Mouse (Mus musculus): ENCODE data around the gene Creb3. TPM values are rescaled to one million over a fixed set of nuclear protein-coding genes. Genes with fewer than 3 reads are reported as not detected.

Creb3 gene
- polyA plus RNA-seq, 1 experiment from 2014 or later, result 114 TPM

DNA sequence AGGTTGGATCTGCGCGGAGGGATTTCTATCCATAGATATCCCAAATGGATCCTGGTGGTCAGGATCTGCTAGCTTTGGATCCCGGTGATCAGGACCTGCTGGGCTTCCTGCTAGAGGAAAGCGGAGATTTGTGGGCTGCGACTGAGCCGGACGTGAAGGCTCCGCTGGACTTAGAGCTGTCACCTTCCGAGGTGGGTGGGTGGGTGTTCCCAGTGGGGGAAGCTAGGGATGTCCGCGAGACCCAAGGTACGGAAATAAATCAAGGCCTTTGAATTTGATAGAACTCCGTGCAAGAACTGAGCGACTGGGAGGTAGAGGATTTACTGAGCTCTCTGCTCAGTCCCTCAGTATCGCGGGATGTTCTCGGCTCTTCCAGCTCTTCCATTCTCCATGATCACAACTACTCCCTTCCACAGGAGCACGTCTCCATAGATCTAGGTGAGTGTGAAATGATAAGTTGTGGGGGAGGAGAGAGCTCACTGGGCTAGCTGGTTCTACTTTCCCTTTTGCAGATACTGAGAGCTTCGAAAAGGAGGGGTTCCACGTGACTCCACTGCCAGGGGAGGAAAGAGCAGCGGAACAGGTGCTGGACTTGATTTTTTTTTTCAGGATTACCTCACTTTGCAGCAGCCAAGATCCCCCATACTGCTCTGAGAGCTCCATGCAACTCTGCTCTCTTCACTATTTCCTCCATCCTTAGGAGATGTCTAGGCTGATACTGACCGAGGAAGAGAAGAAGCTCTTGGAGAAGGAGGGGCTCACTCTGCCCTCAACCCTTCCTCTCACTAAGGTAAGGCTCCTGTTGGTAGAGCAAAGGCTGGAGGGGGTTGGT, 853 bp downstream of the Creb3 start:
- WGBS, result 3% methylated on average over 22 of the region's 22 CpGs
- Histone ChIP-seq H3K27me3 (replicated peaks; ENCODE audit: control insufficient read depth, insufficient read depth, low read length) (no peaks in the 10 kb centered on the region), H3K9me3 (ENCODE audit: control insufficient read depth) (no peaks in the 10 kb centered on the region), H3K4me1 (replicated peaks; ENCODE audit: control insufficient read depth, insufficient read depth, low read length) (peaks cover 2% of the 10 kb centered on the region; the same call in 1 of the 2 replicates), H3K36me3 (ENCODE audit: control insufficient read depth, insufficient read depth) (peaks cover 34% of the 10 kb centered on the region), H3K27ac (ENCODE audit: low read depth, low read length) (peak overlapping the region; percentile 99), H3K4me3 (ENCODE audit: low read depth, low read length) (peak overlapping the region; percentile 81), H3K9ac (ENCODE audit: low read depth, low read length) (peak overlapping the region; percentile 78), H3K4me2 (replicated peaks; ENCODE audit: low read depth) (peak overlapping the region; percentile 72)
- TF ChIP-seq CTCF (IDR thresholded peaks at IDR 0.05; ENCODE audit: low read depth), result no peak
- ATAC-seq, result peak; percentile 11

DNA sequence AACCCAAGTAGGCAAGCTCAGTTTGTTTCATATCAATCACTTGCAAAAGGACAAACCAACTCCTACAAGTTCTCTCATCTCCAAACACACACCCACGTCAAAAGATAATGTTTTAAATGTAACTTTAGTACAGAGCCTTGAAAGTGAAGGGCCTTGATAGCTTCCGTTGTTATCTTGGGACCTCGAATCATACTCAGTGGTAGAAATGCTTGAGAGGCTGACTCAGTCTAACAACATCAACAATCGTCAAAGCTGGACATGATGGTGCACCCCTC, 1.4 kb downstream of the Creb3 start:
- 53% methylated on average over 4 of the region's 4 CpGs for WGBS
- no peaks in the 10 kb centered on the region for H3K27me3 ChIP-seq (replicated peaks; ENCODE audit: control insufficient read depth, insufficient read depth, low read length)
- peaks cover 40% of the 10 kb centered on the region for H3K36me3 ChIP-seq (ENCODE audit: control insufficient read depth, insufficient read depth)
- H3K4me3 ChIP-seq (ENCODE audit: low read depth, low read length), result peak overlapping the region; percentile 81
- H3K4me2 ChIP-seq (replicated peaks; ENCODE audit: low read depth), result peak overlapping the region; percentile 72
- no peaks in the 10 kb centered on the region for H3K9me3 ChIP-seq (ENCODE audit: control insufficient read depth)
- peak overlapping the region; percentile 78; the same call in 1 of the 2 replicates for H3K9ac ChIP-seq (ENCODE audit: low read depth, low read length)
- TF ChIP-seq CTCF (IDR thresholded peaks at IDR 0.05; ENCODE audit: low read depth), result no peak
- ATAC-seq, result no peak
- peaks cover 2% of the 10 kb centered on the region; the same call in 1 of the 2 replicates for H3K4me1 ChIP-seq (replicated peaks; ENCODE audit: control insufficient read depth, insufficient read depth, low read length)
- H3K27ac ChIP-seq (ENCODE audit: low read depth, low read length), result no peak overlapping the region

- H3K4me2 ChIP-seq (replicated peaks; ENCODE audit: low read depth), result no peak overlapping the region
- no peak for TF ChIP-seq CTCF (IDR thresholded peaks at IDR 0.05; ENCODE audit: low read depth)
- WGBS, result 33% methylated on average over 2 of the region's 2 CpGs
Observed at GRCm38 (mm10) chr4:43564231-43564630, 2.1 kb downstream of the Creb3 start.

DNA sequence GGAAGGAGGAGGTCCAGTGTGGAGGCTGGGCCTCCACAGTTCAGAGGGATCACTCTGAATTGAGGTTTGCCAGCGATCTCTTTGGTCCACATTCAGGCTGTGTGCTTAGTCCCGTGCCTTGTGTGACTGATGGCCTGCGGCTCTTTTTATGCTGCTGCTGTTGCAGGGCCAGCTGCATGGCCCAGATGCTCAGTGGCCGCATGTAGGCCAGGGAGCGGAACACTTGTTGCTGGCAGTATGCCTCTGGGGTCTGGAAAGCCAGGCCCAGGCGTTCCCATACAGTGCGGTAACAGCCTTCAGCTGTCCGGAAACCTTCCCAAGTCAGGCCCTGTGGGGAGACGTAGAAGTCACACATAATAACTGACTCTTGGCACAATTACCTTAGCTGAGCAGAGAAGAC, 5.0 kb downstream of the Creb3 start:
- Histone ChIP-seq H3K4me2 (replicated peaks; ENCODE audit: low read depth) (no peak overlapping the region), H3K4me3 (ENCODE audit: low read depth, low read length) (no peak overlapping the region), H3K27me3 (replicated peaks; ENCODE audit: control insufficient read depth, insufficient read depth, low read length) (no peaks in the 10 kb centered on the region), H3K9me3 (ENCODE audit: control insufficient read depth) (no peaks in the 10 kb centered on the region), H3K9ac (ENCODE audit: low read depth, low read length) (no peak overlapping the region), H3K4me1 (replicated peaks; ENCODE audit: control insufficient read depth, insufficient read depth, low read length) (no peaks in the 10 kb centered on the region), H3K27ac (ENCODE audit: low read depth, low read length) (0 out of 2 replicates have a peak overlapping the region, but pooled peaks have one; percentile 1), H3K36me3 (ENCODE audit: control insufficient read depth, insufficient read depth) (peaks cover 74% of the 10 kb centered on the region)
- no peak for TF ChIP-seq CTCF (IDR thresholded peaks at IDR 0.05; ENCODE audit: low read depth)
- WGBS, result 92% methylated on average over 9 of the region's 9 CpGs
- ATAC-seq, result no peak

More at GRCm38 (mm10) chr4:43564231-43564630, 2.1 kb downstream of the Creb3 start:
- H3K9ac ChIP-seq (ENCODE audit: low read depth, low read length), result no peak overlapping the region
- peaks cover 47% of the 10 kb centered on the region for H3K36me3 ChIP-seq (ENCODE audit: control insufficient read depth, insufficient read depth)
- no peaks in the 10 kb centered on the region for H3K4me1 ChIP-seq (replicated peaks; ENCODE audit: control insufficient read depth, insufficient read depth, low read length)
- no peak overlapping the region for H3K4me3 ChIP-seq (ENCODE audit: low read depth, low read length)
- H3K27ac ChIP-seq (ENCODE audit: low read depth, low read length), result no peak overlapping the region
- no peaks in the 10 kb centered on the region for H3K9me3 ChIP-seq (ENCODE audit: control insufficient read depth)
- ATAC-seq, result no peak
- no peaks in the 10 kb centered on the region for H3K27me3 ChIP-seq (replicated peaks; ENCODE audit: control insufficient read depth, insufficient read depth, low read length)

DNA sequence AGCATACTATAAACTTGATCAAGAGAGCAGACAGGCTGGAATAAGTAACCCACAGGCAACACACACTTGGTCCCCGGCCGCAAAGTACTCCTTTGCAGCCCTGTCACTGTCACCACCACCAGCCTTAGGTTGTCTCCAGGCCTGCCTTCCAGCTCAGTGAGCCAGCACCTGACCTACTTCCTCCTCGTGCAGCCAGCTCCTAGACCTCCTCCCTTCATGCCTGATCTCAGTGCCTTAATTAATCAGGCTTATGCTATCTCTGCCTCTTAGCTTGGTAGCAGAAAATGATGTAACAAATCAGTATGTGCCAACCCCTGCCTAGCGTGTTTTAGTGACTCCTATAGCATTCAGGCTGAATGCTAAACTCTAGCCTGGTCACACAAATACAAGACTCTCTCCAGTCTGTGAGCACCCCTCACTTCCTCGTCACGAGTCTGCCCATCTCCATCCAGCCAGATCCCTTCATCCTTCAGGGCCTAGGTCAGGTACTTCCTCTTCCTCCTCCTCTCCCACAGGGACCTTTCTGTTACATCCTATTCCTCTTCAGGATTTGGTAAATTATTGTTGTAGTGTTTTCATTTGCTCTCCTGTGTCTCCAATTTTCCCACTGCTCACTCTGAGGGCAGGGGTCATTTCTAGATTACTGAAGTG, 9.4 kb downstream of the Creb3 start:
- TF ChIP-seq CTCF (IDR thresholded peaks at IDR 0.05; ENCODE audit: low read depth), result no peak
- no peak overlapping the region for H3K4me2 ChIP-seq (replicated peaks; ENCODE audit: low read depth)
- H3K9me3 ChIP-seq (ENCODE audit: control insufficient read depth), result no peaks in the 10 kb centered on the region
- WGBS, result 84% methylated on average over 6 of the region's 6 CpGs
- no peak for ATAC-seq
- H3K4me3 ChIP-seq (ENCODE audit: low read depth, low read length), result no peak overlapping the region
- no peak overlapping the region for H3K27ac ChIP-seq (ENCODE audit: low read depth, low read length)
- no peaks in the 10 kb centered on the region for H3K27me3 ChIP-seq (replicated peaks; ENCODE audit: control insufficient read depth, insufficient read depth, low read length)
- H3K9ac ChIP-seq (ENCODE audit: low read depth, low read length), result no peak overlapping the region
- H3K4me1 ChIP-seq (replicated peaks; ENCODE audit: control insufficient read depth, insufficient read depth, low read length), result 0 out of 2 replicates have a peak, but pooled peaks cover 8% of the 10 kb centered on the region
- H3K36me3 ChIP-seq (ENCODE audit: control insufficient read depth, insufficient read depth), result peaks cover 68% of the 10 kb centered on the region

- H3K4me3 ChIP-seq (ENCODE audit: low read depth, low read length), result no peak overlapping the region
- no peak for TF ChIP-seq CTCF (IDR thresholded peaks at IDR 0.05; ENCODE audit: low read depth)
- H3K36me3 ChIP-seq (ENCODE audit: control insufficient read depth, insufficient read depth), result peaks cover 47% of the 10 kb centered on the region
- no peak overlapping the region for H3K4me2 ChIP-seq (replicated peaks; ENCODE audit: low read depth)
- no peaks in the 10 kb centered on the region for H3K9me3 ChIP-seq (ENCODE audit: control insufficient read depth)
- H3K27me3 ChIP-seq (replicated peaks; ENCODE audit: control insufficient read depth, insufficient read depth, low read length), result no peaks in the 10 kb centered on the region
- H3K9ac ChIP-seq (ENCODE audit: low read depth, low read length), result no peak overlapping the region
- no peak overlapping the region for H3K27ac ChIP-seq (ENCODE audit: low read depth, low read length)
- H3K4me1 ChIP-seq (replicated peaks; ENCODE audit: control insufficient read depth, insufficient read depth, low read length), result 0 out of 2 replicates have a peak, but pooled peaks cover 8% of the 10 kb centered on the region
- 93% methylated on average over 4 of the region's 4 CpGs for WGBS
- ATAC-seq, result no peak
Observed at GRCm38 (mm10) chr4:43573561-43573960, 11.4 kb downstream of the Creb3 start.

All from intestine, postnatal 0 days (tissue).